Mouse (Mus musculus) small intestine, adult 2 months (tissue): Measurements from ENCODE around the gene Hes7. TPM values are rescaled to one million over a fixed set of nuclear protein-coding genes. Genes with fewer than 3 reads are reported as not detected.

Experiments
- H3K27ac ChIP-seq: fragments of 200-500 bp; 2 replicates; pipeline ENCODE4 v1.5.1; 2012; ENCODE audit warnings: low read depth, low read length, control low read depth, inconsistent platforms; ENCODE audit not compliant: insufficient read depth
- H3K27me3 ChIP-seq: fragments of 200-500 bp; 2 replicates; pipeline ENCODE4 v1.6.1; 2012; ENCODE audit warnings: mild to moderate bottlenecking, moderate library complexity, low read length, inconsistent platforms; ENCODE audit not compliant: control insufficient read depth, insufficient read depth
- H3K36me3 ChIP-seq: fragments of 200-500 bp; 2 replicates; pipeline ENCODE4 v1.6.1; 2012; ENCODE audit warnings: mild to moderate bottlenecking, low read length, control low read depth, inconsistent platforms; ENCODE audit not compliant: control insufficient read depth, insufficient read depth
- H3K4me1 ChIP-seq: fragments of 200-500 bp; 2 replicates; pipeline ENCODE4 v1.6.1; 2012; ENCODE audit warnings: low read length, inconsistent platforms, mixed read lengths; ENCODE audit not compliant: control insufficient read depth, insufficient read depth, insufficient read length
- H3K4me3 ChIP-seq: fragments of 200-500 bp; 2 replicates; pipeline ENCODE4 v1.5.1; 2012; ENCODE audit warnings: low read depth, mild to moderate bottlenecking, control low read depth, inconsistent platforms, low read length, moderate library complexity
- CTCF ChIP-seq: fragments of 200-500 bp; IDR thresholded peaks from 2 replicates; pipeline ENCODE4 v1.5.1; 2012; ENCODE audit warnings: low read depth, mild to moderate bottlenecking, control low read depth, inconsistent platforms, low read length, moderate library complexity, mixed read lengths; ENCODE audit not compliant: insufficient replicate concordance, insufficient read length; ENCODE audit errors: extremely low read depth
- POLR2A ChIP-seq: fragments of 200-500 bp; IDR thresholded peaks from 2 replicates; pipeline ENCODE4 v1.6.1; 2012; ENCODE audit warnings: low read depth, mild to moderate bottlenecking, control low read depth, inconsistent platforms, low read length, moderate library complexity
- WGBS: fragments of 180-500 bp; shearing (Covaris S2); methylation state at CpG from one replicate; pipeline ENCODE4 v1.1.7; 2018; 5-methylcytosine and 5-hydroxymethylcytosine counted together
- polyA plus RNA-seq: library from polyadenylated mRNA; depleted of rRNA; stranded (reverse); fragments of >200 nt; gene quantifications from 2 replicates; pipeline ENCODE4 v1.2.3, GENCODE M21; 2012

Gene Hes7
- polyA plus RNA-seq, 1 experiment, result 1.1 TPM

DNA sequence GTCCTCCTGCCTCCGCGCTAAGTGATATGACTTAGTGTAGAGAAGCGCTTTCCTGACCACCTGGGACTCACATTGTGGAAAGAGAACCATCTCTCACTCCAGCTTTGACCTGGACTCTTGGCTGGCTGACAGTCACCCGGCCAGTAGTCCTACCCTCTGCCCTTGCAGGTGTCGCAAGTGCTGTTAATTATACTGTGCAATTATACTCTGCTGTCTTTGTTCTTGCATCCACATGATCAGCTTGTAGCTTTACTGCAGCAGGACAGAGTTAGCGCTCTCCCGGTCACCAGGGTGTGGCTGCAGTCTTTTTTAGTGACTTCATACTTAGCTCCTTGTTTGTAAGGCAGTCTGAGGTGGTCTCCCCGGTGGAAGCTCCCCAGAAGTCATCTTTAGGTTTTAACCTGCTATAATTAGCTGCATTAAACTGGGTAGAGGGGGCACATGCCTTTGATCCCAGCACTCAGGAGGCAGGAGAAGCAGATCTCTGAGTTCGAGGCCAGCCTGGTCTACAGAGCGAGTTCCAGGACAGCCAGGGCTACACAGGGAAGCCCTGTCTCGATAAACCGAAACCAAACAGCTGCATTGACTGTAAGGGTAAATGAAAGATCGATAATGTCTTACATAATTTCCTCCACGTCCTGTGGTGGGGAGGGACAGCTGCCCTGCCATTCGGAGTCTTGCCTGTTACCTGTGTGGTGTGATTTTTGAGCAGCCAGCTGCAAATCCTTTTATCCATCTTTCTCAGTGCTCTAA is 39.9 kb upstream of the Hes7 start:
- H3K36me3 ChIP-seq, result no peaks in the 10 kb centered on the region
- no peaks in the 10 kb centered on the region for H3K27me3 ChIP-seq
- H3K27ac ChIP-seq, result no peak overlapping the region
- TF ChIP-seq POLR2A (no peak), CTCF (no peak)
- H3K4me3 ChIP-seq, result no peak overlapping the region
- 39% methylated on average over 15 of the region's 15 CpGs for WGBS
- H3K4me1 ChIP-seq, result peaks cover 11% of the 10 kb centered on the region; the same call in 1 of the 2 replicates

GRCm38 (mm10) chr11:69080855-69081222 is 39.4 kb upstream of the Hes7 start:
- Histone ChIP-seq H3K27ac (no peak overlapping the region), H3K4me1 (peaks cover 11% of the 10 kb centered on the region; the same call in 1 of the 2 replicates)
- WGBS, result 83% methylated on average over 8 of the region's 8 CpGs

DNA sequence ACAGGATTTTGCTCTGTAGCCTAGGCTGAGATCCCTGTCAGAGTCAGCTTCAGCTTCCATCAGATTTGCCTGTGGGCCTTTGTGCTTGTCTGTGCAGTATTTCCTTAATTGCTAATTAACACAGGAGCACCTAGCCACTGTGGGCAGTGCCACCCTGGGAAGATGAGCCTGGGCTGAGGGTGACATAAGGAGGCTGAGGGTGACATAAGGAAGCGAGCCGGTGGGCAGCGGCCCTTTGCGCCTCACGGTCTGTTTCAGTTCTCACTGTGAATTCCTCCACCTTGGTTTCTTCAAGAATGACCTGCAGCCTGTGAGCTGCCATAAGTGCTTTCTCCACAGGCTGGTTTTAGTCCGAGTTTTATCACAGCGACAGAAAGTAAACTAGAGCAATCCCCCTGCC is 38.6 kb upstream of the Hes7 start:
- Histone ChIP-seq H3K27me3 (no peaks in the 10 kb centered on the region), H3K36me3 (no peaks in the 10 kb centered on the region), H3K4me3 (no peak overlapping the region), H3K27ac (no peak overlapping the region), H3K4me1 (peaks cover 11% of the 10 kb centered on the region; the same call in 1 of the 2 replicates)
- WGBS, result 80% methylated on average over 7 of the region's 7 CpGs
- TF ChIP-seq CTCF (no peak), POLR2A (no peak)

More at GRCm38 (mm10) chr11:69080855-69081222, 39.4 kb upstream of the Hes7 start:
- H3K36me3 ChIP-seq, result no peaks in the 10 kb centered on the region
- TF ChIP-seq POLR2A (no peak), CTCF (no peak)
- no peak overlapping the region for H3K4me3 ChIP-seq
- H3K27me3 ChIP-seq, result no peaks in the 10 kb centered on the region

- H3K27me3 ChIP-seq, result no peaks in the 10 kb centered on the region
- peaks cover 7% of the 10 kb centered on the region for H3K4me1 ChIP-seq
- H3K27ac ChIP-seq, result no peak overlapping the region
- WGBS, result 57% methylated on average over 6 of the region's 6 CpGs
- peaks cover 6% of the 10 kb centered on the region; the same call in 1 of the 2 replicates for H3K36me3 ChIP-seq
- H3K4me3 ChIP-seq, result no peak overlapping the region
- TF ChIP-seq POLR2A (no peak), CTCF (no peak)
Measured at GRCm38 (mm10) chr11:69085608-69086007, 34.6 kb upstream of the Hes7 start.

DNA sequence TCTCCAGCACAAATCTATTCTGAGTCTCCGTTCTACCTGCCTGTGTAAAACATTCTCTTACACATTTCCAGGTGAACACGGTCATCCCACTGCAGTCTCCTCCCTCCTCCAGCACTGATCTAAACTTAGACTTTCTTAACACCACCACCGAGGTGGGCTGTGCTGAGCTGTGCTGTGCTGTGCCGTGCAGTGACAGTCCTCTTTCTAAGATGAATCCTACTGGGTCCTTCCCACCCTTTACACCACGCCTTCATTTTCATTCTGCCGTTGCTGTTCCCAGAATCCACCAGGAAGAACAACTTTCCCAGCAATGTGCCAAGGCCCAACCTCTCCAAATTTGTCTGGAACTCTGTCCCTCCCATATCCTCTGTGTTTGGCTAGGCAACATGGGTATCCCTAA is 33.8 kb upstream of the Hes7 start:
- Histone ChIP-seq H3K4me3 (no peak overlapping the region), H3K4me1 (peaks cover 6% of the 10 kb centered on the region), H3K27ac (no peak overlapping the region), H3K36me3 (peaks cover 6% of the 10 kb centered on the region; the same call in 1 of the 2 replicates), H3K27me3 (no peaks in the 10 kb centered on the region)
- WGBS, result 56% methylated on average over 6 of the region's 6 CpGs
- TF ChIP-seq POLR2A (no peak), CTCF (no peak)

GRCm38 (mm10) chr11:69087082-69087481 is 33.1 kb upstream of the Hes7 start:
- no peak overlapping the region for H3K27ac ChIP-seq
- peaks cover 6% of the 10 kb centered on the region for H3K4me1 ChIP-seq
- H3K36me3 ChIP-seq, result peaks cover 6% of the 10 kb centered on the region; the same call in 1 of the 2 replicates
- no peak overlapping the region for H3K4me3 ChIP-seq
- WGBS, result 75% methylated on average over 4 of the region's 4 CpGs
- no peak for TF ChIP-seq POLR2A
- no peak for TF ChIP-seq CTCF
- no peaks in the 10 kb centered on the region for H3K27me3 ChIP-seq

DNA sequence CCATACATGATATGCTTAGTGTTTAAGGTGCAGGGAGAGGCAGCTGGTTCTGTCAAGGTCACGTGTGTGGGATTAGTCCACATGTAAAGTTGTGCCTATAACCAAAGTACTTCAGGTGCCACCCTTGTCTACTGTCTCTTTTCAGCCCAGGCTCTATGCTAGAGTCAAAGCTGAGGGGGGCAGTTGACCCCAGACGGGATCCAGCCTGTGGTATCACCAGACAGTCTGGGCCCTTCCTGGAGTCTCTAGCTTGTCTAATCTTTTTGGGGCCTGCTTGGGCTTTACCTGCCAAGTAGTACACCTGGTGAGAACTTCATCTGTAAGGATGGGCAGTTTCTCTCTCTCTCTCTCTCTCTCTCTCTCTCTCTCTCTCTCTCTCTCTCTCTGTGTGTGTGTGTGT is 32.6 kb upstream of the Hes7 start:
- no peak overlapping the region for H3K4me3 ChIP-seq
- peaks cover 8% of the 10 kb centered on the region; the same call in 1 of the 2 replicates for H3K36me3 ChIP-seq
- H3K4me1 ChIP-seq, result peaks cover 8% of the 10 kb centered on the region
- TF ChIP-seq CTCF, result no peak
- no peak for TF ChIP-seq POLR2A
- H3K27me3 ChIP-seq, result no peaks in the 10 kb centered on the region
- H3K27ac ChIP-seq, result peak overlapping the region; percentile 52; the same call in 1 of the 2 replicates
- 86% methylated on average over 2 of the region's 2 CpGs for WGBS
